Mouse (Mus musculus) bone marrow, adult 2 months (tissue): Measurements from ENCODE around the gene Hist2h2ac.

Source experiments
- CTCF ChIP-seq: fragments of 200-500 bp; IDR thresholded peaks from 2 replicates; pipeline ENCODE4 v1.5.1; 2011; ENCODE audit warnings: low read length, control low read depth; ENCODE audit not compliant: control insufficient read depth, insufficient read depth
- POLR2A ChIP-seq: fragments of 200-500 bp; IDR thresholded peaks from 2 replicates; pipeline ENCODE4 v1.6.1; 2011; ENCODE audit warnings: low read depth, mild to moderate bottlenecking, control low read depth, low read length, borderline replicate concordance; ENCODE audit not compliant: control insufficient read depth

DNA sequence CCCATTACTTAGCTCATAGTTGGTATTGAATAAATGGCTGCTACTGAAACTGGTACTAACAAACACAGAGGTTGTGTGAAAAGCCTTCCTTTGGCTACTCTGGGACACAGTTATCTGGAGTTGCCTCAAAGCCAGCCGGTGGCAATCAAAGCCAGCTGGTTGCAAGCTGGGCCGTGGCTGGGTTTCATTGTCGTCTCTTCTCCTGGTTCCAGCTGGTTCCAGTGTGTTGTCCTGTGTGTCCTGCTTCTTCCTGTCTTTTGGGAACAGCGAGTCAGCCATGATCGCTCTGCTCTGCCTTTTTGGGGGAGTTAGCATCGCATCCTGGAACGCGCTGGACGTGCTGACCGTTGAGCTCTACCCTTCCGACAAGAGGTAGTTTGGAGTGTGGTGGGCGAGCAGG, 27.7 kb downstream of the Hist2h2ac start:
- TF ChIP-seq CTCF (no peak), POLR2A (no peak)
